Mouse (Mus musculus) liver, adult 2 months (tissue): ENCODE data around the gene C1qb.

Experiments
- CTCF ChIP-seq: fragments of 200-500 bp; IDR thresholded peaks from 2 replicates; pipeline ENCODE4 v1.5.1; 2011; ENCODE audit warnings: low read depth, low read length, control low read depth
- POLR2A ChIP-seq: fragments of 200-500 bp; IDR thresholded peaks from 2 replicates; pipeline ENCODE4 v1.6.1; 2011; ENCODE audit warnings: low read length, control low read depth; ENCODE audit not compliant: insufficient read depth; ENCODE audit errors: extremely low read depth

- TF ChIP-seq POLR2A = no peak
- TF ChIP-seq CTCF = no peak
Observed at GRCm38 (mm10) chr4:136891115-136891514, 5.1 kb upstream of the C1qb start.
